Mouse (Mus musculus): Measurements from ENCODE around the gene Osbp2.

GRCm38 (mm10) chr11:3879836-3880235, 16.1 kb upstream of the Osbp2 start:
- TF ChIP-seq POLR2A (IDR thresholded peaks at IDR 0.05; ENCODE audit: insufficient read length, low read depth) (no peak), USF1 (IDR thresholded peaks at IDR 0.05; ENCODE audit: low read depth) (no peak), E2F4 (IDR thresholded peaks at IDR 0.05; ENCODE audit: insufficient read depth) (no peak), TCF12 (IDR thresholded peaks at IDR 0.05; ENCODE audit: insufficient read depth, poor library complexity, severe bottlenecking) (no peak), POLR2AphosphoS2 (IDR thresholded peaks at IDR 0.05; ENCODE audit: insufficient read length, low read depth) (no peak), MYOD1 (IDR thresholded peaks at IDR 0.05; ENCODE audit: control insufficient read depth in 1 of 3, insufficient read length in 2 of 3, low read depth in 2 of 3) (no peak), MAX (IDR thresholded peaks at IDR 0.05; ENCODE audit: low read depth) (no peak), MYOG (IDR thresholded peaks at IDR 0.05; ENCODE audit: control insufficient read depth in 1 of 3, insufficient read depth in 1 of 3, insufficient read length in 2 of 3, low read depth in 2 of 3) (no peak), TCF3 (IDR thresholded peaks at IDR 0.05; ENCODE audit: insufficient read length, low read depth) (no peak), CEBPB (IDR thresholded peaks at IDR 0.05; ENCODE audit: insufficient read depth, poor library complexity, severe bottlenecking) (no peak), SRF (IDR thresholded peaks at IDR 0.05; ENCODE audit: control insufficient read depth, insufficient read length, low read depth) (no peak)
